Mouse (Mus musculus): Measurements from ENCODE around the gene Ulk4.

The Ulk4 gene

DNA sequence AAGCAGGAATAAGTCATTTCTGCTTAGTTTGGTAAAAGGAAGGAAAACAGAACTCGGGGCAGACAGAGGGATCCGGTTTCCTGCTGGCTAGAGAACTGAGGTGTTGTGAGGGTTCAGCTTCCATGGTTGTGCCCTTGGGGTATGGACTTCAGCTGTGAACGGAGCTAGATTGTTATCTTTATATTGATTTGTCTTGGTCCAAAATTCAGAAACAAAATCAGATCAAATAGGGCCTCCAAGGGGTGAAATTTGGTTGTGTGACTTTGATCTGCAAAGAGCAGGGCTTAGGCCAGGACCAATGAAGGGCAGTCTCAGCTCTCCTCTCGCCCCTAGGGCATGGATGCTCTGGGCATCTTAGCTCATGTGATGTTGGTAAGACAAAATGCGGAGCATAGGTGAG is 292.5 kb downstream of the Ulk4 start:
- in situ Hi-C loops (cut with MboI, MseI) = no loop called here

DNA sequence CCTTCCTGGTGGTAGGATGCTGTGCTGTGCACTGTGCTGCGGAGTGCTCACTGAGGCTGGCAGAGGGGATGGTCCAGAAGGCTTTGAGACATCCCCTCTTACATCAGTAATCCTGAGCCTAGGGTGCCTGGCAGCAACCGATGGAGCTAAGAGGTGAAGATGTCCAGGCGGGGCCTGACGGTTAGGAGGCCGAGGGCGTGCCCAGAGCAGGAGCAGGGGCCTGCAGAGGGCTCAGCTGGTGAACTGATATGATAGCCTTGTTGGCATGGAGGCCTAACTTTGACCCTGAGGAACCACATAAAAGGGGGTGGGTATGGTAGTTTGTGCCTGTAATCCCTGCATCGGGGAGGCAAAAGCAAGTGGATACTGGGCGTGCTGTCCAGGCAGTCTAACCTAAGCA is 293.1 kb downstream of the Ulk4 start:
- in situ Hi-C loops (cut with MboI, MseI) = no loop called here

GRCm38 (mm10) chr9:120981777-120982176 is 295.2 kb downstream of the Ulk4 start:
- in situ Hi-C loops (cut with MboI, MseI) = no loop called here

GRCm38 (mm10) chr9:120976856-120977255 is 300.1 kb downstream of the Ulk4 start:
- in situ Hi-C loops (cut with MboI, MseI) = no loop called here

GRCm38 (mm10) chr9:120976158-120976557 is 300.8 kb downstream of the Ulk4 start:
- in situ Hi-C loops (cut with MboI, MseI) = no loop called here

DNA sequence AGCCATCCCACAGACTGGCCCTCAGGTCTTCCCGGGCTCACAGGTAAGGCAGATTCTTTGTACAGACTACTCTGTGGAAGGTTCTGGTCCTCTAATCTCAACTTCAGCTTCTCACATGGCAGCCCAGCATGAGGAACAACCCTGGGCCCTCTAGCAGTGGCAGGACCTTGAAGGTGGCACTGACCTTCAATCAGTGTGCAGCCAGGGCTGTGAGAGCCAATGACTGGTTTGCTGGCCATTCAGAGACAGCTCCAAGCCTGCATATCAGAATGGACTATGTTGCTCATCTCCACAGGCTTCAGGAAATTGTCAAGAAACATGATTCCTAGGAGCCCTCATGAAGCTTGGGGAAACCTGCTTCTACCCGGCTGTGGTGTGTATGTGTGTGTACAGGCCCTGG is 302.8 kb downstream of the Ulk4 start:
- in situ Hi-C loops (cut with MboI, MseI) = no loop called here

DNA sequence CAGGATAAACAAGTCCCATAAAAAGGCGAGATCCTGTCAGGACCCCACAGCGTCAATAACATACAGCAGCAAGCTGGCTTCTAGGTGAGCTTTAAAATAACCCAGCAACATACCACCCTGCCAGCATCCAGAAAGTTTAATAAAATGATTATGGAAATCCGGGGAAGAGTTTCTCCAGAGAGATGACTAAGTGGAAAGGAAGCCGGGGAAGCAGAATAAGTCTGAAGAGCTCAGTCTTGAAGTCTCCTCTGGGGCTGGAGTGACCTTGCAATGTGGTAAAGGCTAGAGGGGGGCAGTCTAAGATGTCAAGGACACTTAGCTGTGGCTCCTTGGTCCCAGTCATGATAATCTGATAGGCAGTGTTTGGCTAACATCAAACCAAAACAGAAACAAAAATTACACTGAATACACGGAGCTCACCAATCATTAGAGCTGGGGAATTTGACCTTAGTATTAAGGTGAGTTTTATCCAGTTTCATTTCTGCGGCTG is 303.9 kb downstream of the Ulk4 start:
- in situ Hi-C loops (cut with MboI, MseI) = no loop called here

GRCm38 (mm10) chr9:120965007-120965406 is 312.0 kb downstream of the Ulk4 start:
- in situ Hi-C loops (cut with MboI, MseI) = no loop called here

GRCm38 (mm10) chr9:120964224-120964623 is 312.8 kb downstream of the Ulk4 start:
- in situ Hi-C loops (cut with MboI, MseI) = no loop called here

GRCm38 (mm10) chr9:120963720-120964119 is 313.3 kb downstream of the Ulk4 start:
- in situ Hi-C loops (cut with MboI, MseI) = no loop called here

- in situ Hi-C loops (cut with MboI, MseI) = no loop called here
Observed at GRCm38 (mm10) chr9:120963104-120963503, 313.9 kb downstream of the Ulk4 start.

GRCm38 (mm10) chr9:120961969-120962700 is 314.9 kb downstream of the Ulk4 start:
- in situ Hi-C loops (cut with MboI, MseI) = no loop called here

DNA sequence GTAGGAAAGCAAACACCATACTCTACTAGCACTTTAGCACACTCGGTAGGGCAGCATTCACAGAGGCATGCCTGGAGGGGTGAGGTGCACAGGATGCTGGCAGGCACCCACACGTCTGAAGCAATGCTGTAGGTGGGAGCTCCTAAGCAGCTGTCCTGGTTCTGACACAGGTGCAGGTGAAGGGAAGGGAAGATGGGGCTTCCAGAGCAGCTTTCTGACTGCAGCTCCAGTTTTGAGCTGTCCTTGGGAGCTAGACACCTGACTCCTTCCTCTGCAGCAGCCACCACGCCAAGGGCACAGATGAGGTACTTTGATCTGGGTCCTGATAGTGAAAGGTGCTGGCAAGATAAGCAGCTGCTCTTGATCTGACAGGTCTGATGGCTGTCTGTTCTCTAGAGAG is 315.5 kb downstream of the Ulk4 start:
- in situ Hi-C loops (cut with MboI, MseI) = no loop called here

DNA sequence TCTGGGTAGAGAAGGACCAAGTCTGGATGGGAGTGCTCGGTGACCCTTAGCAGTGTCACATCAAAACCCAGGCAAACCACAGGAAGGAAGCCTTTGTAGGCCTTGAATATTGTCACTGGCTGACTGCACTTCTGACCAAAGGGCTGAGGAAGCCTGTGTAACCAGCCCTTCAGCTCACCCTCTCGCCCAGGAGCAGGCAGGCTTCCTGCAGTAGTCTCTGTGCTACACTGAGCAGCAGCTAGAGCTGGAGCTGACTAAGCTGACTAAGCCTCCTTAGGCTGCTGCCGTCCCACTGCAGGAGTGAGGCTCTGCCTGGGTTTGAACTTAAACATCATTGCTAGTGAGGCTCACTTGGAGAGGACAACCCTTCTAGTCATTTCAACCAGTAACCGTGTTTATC is 316.4 kb downstream of the Ulk4 start:
- in situ Hi-C loops (cut with MboI, MseI) = no loop called here

DNA sequence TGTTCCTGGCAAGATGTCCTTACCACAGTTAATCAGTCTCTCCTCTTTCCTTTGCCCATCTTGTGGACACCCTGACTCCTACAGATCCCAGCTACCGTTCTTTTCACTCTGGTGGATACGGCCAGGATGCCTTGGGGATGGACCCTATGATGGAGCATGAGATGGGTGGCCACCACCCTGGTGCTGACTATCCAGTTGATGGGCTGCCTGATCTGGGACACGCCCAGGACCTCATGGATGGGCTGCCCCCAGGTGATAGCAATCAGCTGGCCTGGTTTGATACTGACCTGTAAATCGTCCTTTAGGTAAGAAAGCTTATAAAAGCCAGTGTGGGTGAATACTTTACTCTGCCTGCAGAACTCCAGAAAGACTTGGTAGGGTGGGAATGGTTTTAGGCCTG is 317.8 kb downstream of the Ulk4 start:
- in situ Hi-C loops (cut with MboI, MseI) = no loop called here

DNA sequence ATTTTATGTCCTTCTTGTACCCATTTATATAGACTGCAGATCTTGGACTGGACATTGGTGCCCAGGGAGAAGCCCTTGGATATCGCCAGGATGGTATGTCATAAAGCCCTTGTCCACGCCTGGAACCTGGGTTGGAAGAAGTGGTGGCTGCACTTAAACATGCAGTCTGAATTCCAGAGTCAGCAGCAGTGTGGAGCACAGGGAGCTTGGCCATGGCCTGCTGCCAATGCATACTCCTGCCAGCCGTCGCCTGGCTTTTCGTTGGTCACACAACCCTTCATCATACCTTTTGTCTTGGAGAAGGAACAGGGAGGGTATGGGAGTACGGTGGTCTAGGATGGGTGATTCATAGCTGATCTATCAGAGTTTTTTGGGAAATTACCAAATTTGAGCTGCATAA is 318.4 kb downstream of the Ulk4 start:
- in situ Hi-C loops (cut with MboI, MseI) = no loop called here

GRCm38 (mm10) chr9:120958051-120958450 is 318.9 kb downstream of the Ulk4 start:
- in situ Hi-C loops (cut with MboI, MseI) = no loop called here

GRCm38 (mm10) chr9:120951947-120952346 is 325.1 kb downstream of the Ulk4 start:
- in situ Hi-C loops (cut with MboI, MseI) = no loop called here

DNA sequence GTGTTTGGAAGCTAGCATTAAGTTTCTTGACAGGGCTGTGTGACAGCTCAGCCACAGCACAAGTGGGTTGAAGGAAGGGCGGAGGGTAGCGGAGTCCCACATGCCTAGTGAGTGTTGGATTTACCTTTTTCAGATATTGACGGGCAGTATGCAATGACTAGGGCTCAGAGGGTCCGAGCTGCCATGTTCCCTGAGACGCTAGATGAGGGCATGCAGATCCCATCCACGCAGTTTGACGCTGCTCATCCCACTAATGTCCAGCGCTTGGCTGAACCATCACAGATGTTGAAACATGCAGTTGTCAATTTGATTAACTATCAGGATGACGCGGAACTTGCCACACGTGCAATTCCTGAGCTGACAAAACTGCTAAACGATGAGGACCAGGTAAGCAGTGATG is 326.2 kb downstream of the Ulk4 start:
- in situ Hi-C loops (cut with MboI, MseI) = no loop called here

- in situ Hi-C loops (cut with MboI, MseI) = no loop called here
Observed at GRCm38 (mm10) chr9:120948832-120949231, 328.2 kb downstream of the Ulk4 start.

DNA sequence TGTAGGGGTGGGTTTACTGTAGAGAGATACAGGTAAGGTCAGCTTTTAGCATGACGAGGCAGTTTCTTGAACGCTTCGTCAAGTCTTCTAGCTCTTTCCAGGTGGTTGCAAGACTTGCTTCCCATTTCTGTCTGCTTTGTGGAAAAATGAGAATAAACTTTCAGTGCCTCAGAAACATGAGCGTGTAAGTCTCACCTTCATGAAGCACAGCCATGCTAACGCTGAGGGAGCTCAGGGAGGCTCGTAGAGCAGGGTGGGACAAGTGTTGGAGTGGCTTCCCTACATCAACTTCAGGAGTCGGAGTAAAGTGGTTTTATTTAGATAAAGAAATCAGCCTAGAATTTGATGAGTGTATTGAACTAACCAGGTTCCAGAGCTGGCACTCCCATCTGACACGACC is 330.9 kb downstream of the Ulk4 start:
- in situ Hi-C loops (cut with MboI, MseI) = no loop called here

DNA sequence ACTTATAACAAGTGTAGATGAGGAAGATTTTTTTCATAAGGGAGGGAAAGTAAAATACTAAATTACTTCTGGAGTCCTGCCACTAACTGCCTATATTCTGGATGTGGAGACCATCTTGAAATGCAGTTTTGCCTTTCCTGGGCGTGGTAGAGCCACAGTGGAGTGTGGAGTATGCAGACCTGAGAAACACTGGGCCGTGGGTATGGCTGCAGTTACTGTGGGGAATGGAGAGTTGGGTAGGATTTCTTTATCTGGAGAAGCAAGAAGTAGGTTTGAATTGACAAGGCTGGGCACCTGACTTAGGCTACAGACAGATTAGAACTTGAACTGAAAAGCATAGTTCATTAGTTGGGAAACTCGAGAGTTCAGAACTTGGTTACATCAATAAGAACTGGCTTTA is 332.8 kb downstream of the Ulk4 start:
- in situ Hi-C loops (cut with MboI, MseI) = no loop called here

DNA sequence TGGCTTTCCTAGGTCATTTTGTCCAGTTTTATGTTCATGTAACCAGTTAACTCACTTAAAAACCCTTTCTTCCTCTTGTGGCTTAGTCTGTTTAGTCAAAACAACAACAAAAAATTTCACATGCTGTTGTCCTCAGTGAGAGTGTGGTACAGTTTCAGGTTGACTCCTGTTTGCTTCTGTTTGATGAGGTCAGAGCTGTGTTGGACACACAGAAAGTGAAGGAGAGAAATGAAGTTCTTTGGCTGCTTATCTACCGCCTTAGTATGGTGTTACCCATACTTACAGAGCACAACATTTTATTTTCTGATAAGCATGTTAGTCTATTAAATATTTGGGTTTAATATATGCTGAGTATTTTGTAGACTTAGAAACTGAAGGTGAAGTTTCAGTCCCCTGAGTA is 333.2 kb downstream of the Ulk4 start:
- in situ Hi-C loops (cut with MboI, MseI) = no loop called here

GRCm38 (mm10) chr9:120940858-120941257 is 336.1 kb downstream of the Ulk4 start:
- in situ Hi-C loops (cut with MboI, MseI) = no loop called here

All from T-helper 2 cell (primary cell).